Mouse (Mus musculus) ES-Bruce4 (cell line): Measurements from ENCODE around the gene Cnst. TPM values are rescaled to one million over a fixed set of nuclear protein-coding genes. Genes with fewer than 3 reads are reported as not detected.

Source experiments
- H3K27ac ChIP-seq: 2 replicates; pipeline ENCODE4 v1.5.1; 2012; ENCODE audit warnings: low read length, inconsistent platforms; ENCODE audit not compliant: insufficient read depth
- H3K27me3 ChIP-seq: 2 replicates; pipeline ENCODE4 v1.6.1; 2012; ENCODE audit warnings: mild to moderate bottlenecking, low read length, inconsistent platforms; ENCODE audit not compliant: control insufficient read depth, poor library complexity, insufficient read depth, severe bottlenecking
- H3K36me3 ChIP-seq: 2 replicates; pipeline ENCODE4 v1.6.1; 2012; ENCODE audit warnings: inconsistent platforms, mild to moderate bottlenecking, low read length, moderate library complexity; ENCODE audit not compliant: control insufficient read depth, poor library complexity, insufficient read depth, severe bottlenecking
- H3K4me1 ChIP-seq: one replicate; pipeline ENCODE4 v1.8.1; 2011; ENCODE audit warnings: low read length; ENCODE audit not compliant: control insufficient read depth, insufficient read depth
- H3K4me3 ChIP-seq: 2 replicates; pipeline ENCODE4 v1.5.1; 2011; ENCODE audit warnings: low read depth, mild to moderate bottlenecking, low read length
- H3K9ac ChIP-seq: 2 replicates; pipeline ENCODE4 v1.6.1; 2012; ENCODE audit warnings: low read depth, mild to moderate bottlenecking, inconsistent platforms; ENCODE audit not compliant: poor library complexity, severe bottlenecking
- H3K9me3 ChIP-seq: replicated peaks from 2 replicates; pipeline ENCODE4 v1.6.1; 2012; ENCODE audit warnings: mild to moderate bottlenecking, low read length, inconsistent platforms; ENCODE audit not compliant: control insufficient read depth, poor library complexity, insufficient read depth, severe bottlenecking
- CTCF ChIP-seq: IDR thresholded peaks from one replicate; pipeline ENCODE4 v1.8.1; 2011; ENCODE audit warnings: low read depth, low read length
- EP300 ChIP-seq: IDR thresholded peaks from 2 replicates; pipeline ENCODE4 v1.6.1; 2011; ENCODE audit warnings: low read depth, low read length; ENCODE audit not compliant: insufficient read depth
- POLR2A ChIP-seq: IDR thresholded peaks from one replicate; pipeline ENCODE4 v1.8.1; 2011; ENCODE audit warnings: low read length; ENCODE audit not compliant: insufficient read depth
- polyA plus RNA-seq: library from polyadenylated mRNA; stranded (reverse); fragments of >200 nt; gene quantifications from 2 replicates; pipeline ENCODE4 v1.2.4, GENCODE M21; 2011; ENCODE audit warnings: low read depth; ENCODE audit not compliant: missing spikeins, insufficient read depth, insufficient read length

The Cnst gene
- polyA plus RNA-seq, 1 experiment: 10.2 TPM

DNA sequence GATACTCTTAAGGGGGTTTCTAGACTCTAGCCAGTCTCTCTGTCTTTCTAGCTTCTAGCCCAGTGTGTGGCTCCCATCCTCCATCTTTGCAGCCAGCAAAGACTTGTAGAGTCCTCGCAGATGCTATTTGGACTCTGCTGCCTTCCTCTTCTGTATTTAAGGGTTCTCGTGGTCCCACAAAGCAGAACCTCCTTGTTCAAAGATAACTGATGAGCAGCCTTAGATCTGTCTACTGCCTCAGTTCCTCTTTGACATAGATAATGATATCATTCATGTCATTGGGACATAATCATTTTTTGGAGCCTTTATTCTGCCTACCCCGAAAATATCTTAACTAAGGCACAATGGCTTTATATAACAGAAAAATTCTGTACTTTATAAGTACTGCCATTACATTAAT lies 36.9 kb downstream of the Cnst start:
- H3K9ac ChIP-seq: no peak overlapping the region
- no peak overlapping the region for H3K27ac ChIP-seq
- H3K4me1 ChIP-seq: peaks cover 2% of the 10 kb centered on the region
- TF ChIP-seq POLR2A (no peak), CTCF (no peak), EP300 (no peak)
- no peaks in the 10 kb centered on the region for H3K27me3 ChIP-seq
- H3K36me3 ChIP-seq: no peaks in the 10 kb centered on the region
- H3K4me3 ChIP-seq: no peak overlapping the region
- no peaks in the 10 kb centered on the region for H3K9me3 ChIP-seq

DNA sequence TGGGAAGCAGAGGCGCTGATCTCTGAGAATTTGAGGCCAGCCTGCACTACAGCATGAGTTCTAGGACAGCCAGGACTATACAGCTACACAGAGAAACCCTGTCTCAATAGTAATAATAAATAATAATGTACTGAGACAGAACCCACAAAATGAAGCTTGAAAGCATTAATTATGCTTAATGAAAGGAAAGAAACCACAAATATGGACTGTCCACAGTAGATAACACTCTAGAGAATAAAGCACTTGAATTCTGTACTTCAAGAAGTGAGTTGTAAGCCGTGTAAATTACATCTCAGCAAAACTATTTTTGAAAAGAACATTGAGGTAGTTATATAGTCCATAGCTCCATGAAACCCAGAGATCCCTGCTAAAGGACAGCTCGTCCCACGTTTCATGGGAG lies 38.0 kb downstream of the Cnst start:
- Histone ChIP-seq H3K27ac (no peak overlapping the region), H3K27me3 (no peaks in the 10 kb centered on the region), H3K9me3 (no peaks in the 10 kb centered on the region), H3K4me1 (no peaks in the 10 kb centered on the region), H3K9ac (no peak overlapping the region), H3K4me3 (no peak overlapping the region), H3K36me3 (no peaks in the 10 kb centered on the region)
- TF ChIP-seq POLR2A (no peak), CTCF (no peak), EP300 (no peak)

DNA sequence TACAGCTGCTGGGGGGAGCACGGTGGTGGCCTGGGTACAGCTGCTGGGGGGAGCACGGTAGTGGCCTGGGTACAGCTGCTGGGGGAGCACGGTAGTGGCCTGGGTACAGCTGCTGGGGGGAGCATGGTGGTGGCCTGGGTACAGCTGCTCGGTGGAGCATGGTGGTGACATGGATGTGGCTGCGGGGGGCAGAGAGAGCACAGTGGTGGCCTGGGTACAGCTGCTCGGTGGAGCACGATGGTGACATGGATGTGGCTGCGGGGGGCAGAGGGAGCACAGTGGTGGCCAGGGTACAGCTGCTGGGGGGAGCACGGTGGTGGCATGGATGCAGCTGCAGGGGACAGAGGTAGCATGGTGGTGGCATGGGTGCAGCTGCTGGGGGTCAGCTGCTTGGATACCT lies 39.5 kb downstream of the Cnst start:
- TF ChIP-seq POLR2A: no peak
- TF ChIP-seq CTCF: no peak
- TF ChIP-seq EP300: no peak
- Histone ChIP-seq H3K9me3 (no peaks in the 10 kb centered on the region), H3K4me3 (no peak overlapping the region)

DNA sequence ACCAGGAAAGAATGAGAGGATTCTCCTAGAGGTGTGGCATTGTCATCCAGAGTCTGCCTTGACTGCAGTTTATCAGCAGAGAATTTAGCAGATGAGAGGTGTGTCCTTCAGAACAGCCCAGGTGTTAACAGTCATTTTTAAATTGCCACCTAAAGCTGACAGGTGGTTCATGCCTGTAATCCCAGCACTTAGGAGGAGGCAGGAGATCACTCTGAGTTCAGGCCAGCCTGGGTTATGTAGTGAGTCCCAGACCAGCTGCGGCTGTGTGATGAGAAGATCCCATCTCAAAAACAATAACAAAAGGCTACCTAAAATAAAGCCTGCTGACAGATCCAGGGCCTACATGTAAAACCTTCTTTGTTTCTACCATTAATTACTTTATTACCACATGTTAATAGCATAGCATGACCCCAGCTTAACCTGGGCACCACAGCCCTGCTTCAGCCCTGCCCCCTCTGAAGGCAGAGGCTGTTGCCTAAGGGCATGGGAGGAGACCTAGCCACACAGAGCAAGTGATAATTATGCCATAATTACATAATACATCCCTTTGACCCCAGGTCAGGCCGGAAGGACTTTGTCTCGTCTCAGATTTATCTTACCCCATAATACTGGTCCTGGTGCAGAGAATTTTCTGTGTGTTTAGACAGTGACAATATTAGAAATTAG lies 40.4 kb downstream of the Cnst start:
- Histone ChIP-seq H3K9ac (no peak overlapping the region), H3K27me3 (no peaks in the 10 kb centered on the region), H3K4me3 (no peak overlapping the region), H3K36me3 (no peaks in the 10 kb centered on the region), H3K4me1 (no peaks in the 10 kb centered on the region), H3K9me3 (no peaks in the 10 kb centered on the region), H3K27ac (no peak overlapping the region)
- TF ChIP-seq EP300 (no peak), CTCF (no peak), POLR2A (no peak)

More for the DNA sequence above, 39.5 kb downstream of the Cnst start:
- H3K27me3 ChIP-seq: no peaks in the 10 kb centered on the region
- no peaks in the 10 kb centered on the region for H3K4me1 ChIP-seq
- H3K36me3 ChIP-seq: no peaks in the 10 kb centered on the region
- H3K27ac ChIP-seq: no peak overlapping the region
- no peak overlapping the region for H3K9ac ChIP-seq

DNA sequence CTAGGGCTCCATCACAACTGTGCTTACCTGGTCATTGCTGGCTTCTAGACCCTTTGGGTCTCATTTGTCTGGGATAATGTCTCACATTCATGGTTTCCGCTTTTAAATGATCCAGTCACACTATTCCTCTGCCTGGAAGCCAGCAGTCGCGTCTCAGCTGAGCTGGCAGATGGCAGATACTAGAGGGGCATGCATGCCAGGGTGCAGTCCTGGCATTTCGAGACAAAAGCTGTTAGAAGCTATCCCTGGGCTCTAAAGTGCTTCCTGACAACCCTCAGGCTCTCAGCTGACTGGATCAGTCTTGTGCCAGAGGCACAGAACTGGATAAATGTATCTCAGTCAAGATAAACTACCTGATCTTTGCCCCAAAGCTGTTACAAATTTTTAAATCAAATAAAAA lies 42.1 kb downstream of the Cnst start:
- Histone ChIP-seq H3K4me1 (no peaks in the 10 kb centered on the region), H3K4me3 (no peak overlapping the region), H3K27me3 (no peaks in the 10 kb centered on the region), H3K27ac (no peak overlapping the region), H3K9me3 (no peaks in the 10 kb centered on the region), H3K36me3 (no peaks in the 10 kb centered on the region), H3K9ac (no peak overlapping the region)
- no peak for TF ChIP-seq CTCF

DNA sequence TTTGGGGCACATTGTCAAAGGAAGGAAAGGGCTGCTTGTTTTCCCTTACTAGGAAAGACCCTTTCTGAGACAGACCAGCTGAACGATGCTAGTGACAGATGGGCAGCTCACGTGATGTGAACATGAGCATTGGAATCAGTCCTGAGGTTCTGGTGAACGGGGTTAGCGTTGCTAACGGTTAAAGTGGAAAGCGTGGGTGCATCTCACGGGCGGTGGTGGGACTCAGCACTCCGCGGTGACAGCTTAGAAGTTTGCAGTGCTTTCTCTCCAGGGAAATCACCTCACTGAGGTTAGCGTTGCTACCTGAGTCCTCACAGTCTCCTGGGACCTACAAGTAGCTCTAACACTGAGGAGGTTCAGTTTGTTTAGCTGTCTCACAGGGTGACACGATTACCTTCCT lies 45.5 kb downstream of the Cnst start:
- no peak overlapping the region for H3K27ac ChIP-seq
- no peaks in the 10 kb centered on the region for H3K9me3 ChIP-seq
- H3K4me3 ChIP-seq: no peak overlapping the region
- TF ChIP-seq CTCF (no peak), EP300 (no peak), POLR2A (no peak)
- no peaks in the 10 kb centered on the region for H3K27me3 ChIP-seq
- H3K9ac ChIP-seq: no peak overlapping the region
- H3K36me3 ChIP-seq: no peaks in the 10 kb centered on the region
- no peaks in the 10 kb centered on the region for H3K4me1 ChIP-seq
